Mouse (Mus musculus) C2C12 (cell line): Measurements from ENCODE around the gene Tmem121. TPM values are rescaled to one million over a fixed set of nuclear protein-coding genes. Genes with fewer than 3 reads are reported as not detected.

Source experiments
- H3K27me3 ChIP-seq: one replicate; pipeline ENCODE4 v1.6.1; 2011; ENCODE audit not compliant: control insufficient read depth, insufficient read depth, insufficient read length
- H3K36me3 ChIP-seq: one replicate; pipeline ENCODE4 v1.6.1; 2011; ENCODE audit not compliant: control insufficient read depth, insufficient read depth
- H3K4me3 ChIP-seq: one replicate; pipeline ENCODE4 v1.5.1; 2011; ENCODE audit warnings: mild to moderate bottlenecking, control low read depth; ENCODE audit not compliant: poor library complexity, insufficient read depth, severe bottlenecking
- H3K79me2 ChIP-seq: one replicate; pipeline ENCODE4 v1.6.1; 2011; ENCODE audit not compliant: control insufficient read depth, insufficient read depth
- H3K79me3 ChIP-seq: one replicate; pipeline ENCODE4 v1.6.1; 2011; ENCODE audit warnings: low read depth, control low read depth
- H3ac ChIP-seq: one replicate; pipeline ENCODE3; 2011; ENCODE audit warnings: low read depth; ENCODE audit not compliant: control insufficient read depth, insufficient read length
- CEBPB ChIP-seq: IDR thresholded peaks from one replicate; pipeline ENCODE4 v1.6.1; 2011; ENCODE audit warnings: low read depth, mild to moderate bottlenecking, control low read depth, moderate library complexity
- CTCF ChIP-seq: IDR thresholded peaks from one replicate; pipeline ENCODE4 v1.5.1; 2011; ENCODE audit not compliant: control insufficient read depth, insufficient read depth, insufficient read length
- FOSL1 ChIP-seq: IDR thresholded peaks from one replicate; pipeline ENCODE4 v1.8.0; 2011; ENCODE audit warnings: mild to moderate bottlenecking, low read length; ENCODE audit not compliant: poor library complexity, insufficient read depth, severe bottlenecking
- MAX ChIP-seq: IDR thresholded peaks from one replicate; pipeline ENCODE4 v1.6.1; 2011; ENCODE audit warnings: mild to moderate bottlenecking, control low read depth
- MYOD1 ChIP-seq: IDR thresholded peaks from one replicate; pipeline ENCODE4 v1.6.1; 2011; ENCODE audit warnings: low read depth; ENCODE audit not compliant: control insufficient read depth, insufficient read length
- MYOG ChIP-seq: IDR thresholded peaks from one replicate; pipeline ENCODE4 v1.6.1; 2011; ENCODE audit not compliant: control insufficient read depth, insufficient read length; ENCODE audit errors: extremely low read depth
- USF1 ChIP-seq: IDR thresholded peaks from one replicate; pipeline ENCODE4 v1.6.1; 2011; ENCODE audit warnings: low read depth, mild to moderate bottlenecking, control low read depth, moderate library complexity
- polyA plus RNA-seq: library from polyadenylated mRNA; unstranded; fragments of >200 nt; fragmentation: generic; extraction: Trizol; gene quantifications from one replicate; pipeline ENCODE4 v1.2.1, GENCODE M21; 2012; ENCODE audit warnings: missing spikeins

Gene Tmem121
- polyA plus RNA-seq, 1 experiment: 6.3 TPM

GRCm38 (mm10) chr12:113212326-113212924, 26.7 kb downstream of the Tmem121 start:
- H3K4me3 ChIP-seq: no peak overlapping the region
- TF ChIP-seq MAX (no peak), CTCF (no peak), MYOG (no peak), FOSL1 (no peak), CEBPB (no peak), MYOD1 (no peak), USF1 (no peak)
- no peaks in the 10 kb centered on the region for H3K36me3 ChIP-seq
- H3K79me3 ChIP-seq: no peaks in the 10 kb centered on the region
- H3K27me3 ChIP-seq: no peaks in the 10 kb centered on the region
- no peaks in the 10 kb centered on the region for H3K79me2 ChIP-seq
- H3ac ChIP-seq: no peak overlapping the region

GRCm38 (mm10) chr12:113213226-113213625, 27.5 kb downstream of the Tmem121 start:
- Histone ChIP-seq H3ac (no peak overlapping the region), H3K79me3 (no peaks in the 10 kb centered on the region), H3K4me3 (no peak overlapping the region), H3K36me3 (no peaks in the 10 kb centered on the region), H3K27me3 (no peaks in the 10 kb centered on the region), H3K79me2 (no peaks in the 10 kb centered on the region)
- no peak for TF ChIP-seq USF1
- TF ChIP-seq CTCF: no peak
- no peak for TF ChIP-seq MYOG
- TF ChIP-seq CEBPB: no peak
- TF ChIP-seq MYOD1: no peak
- TF ChIP-seq FOSL1: no peak

GRCm38 (mm10) chr12:113214072-113214808, 28.5 kb downstream of the Tmem121 start:
- Histone ChIP-seq H3K27me3 (no peaks in the 10 kb centered on the region), H3K4me3 (no peak overlapping the region), H3K79me3 (no peaks in the 10 kb centered on the region), H3ac (no peak overlapping the region), H3K36me3 (no peaks in the 10 kb centered on the region), H3K79me2 (no peaks in the 10 kb centered on the region)
- no peak for TF ChIP-seq MAX
- TF ChIP-seq MYOD1: no peak
- no peak for TF ChIP-seq CEBPB
- no peak for TF ChIP-seq MYOG
- no peak for TF ChIP-seq CTCF
- no peak for TF ChIP-seq USF1
- TF ChIP-seq FOSL1: no peak

- Histone ChIP-seq H3K36me3 (no peaks in the 10 kb centered on the region), H3K79me2 (no peaks in the 10 kb centered on the region), H3ac (no peak overlapping the region), H3K79me3 (no peaks in the 10 kb centered on the region), H3K27me3 (no peaks in the 10 kb centered on the region), H3K4me3 (no peak overlapping the region)
- no peak for TF ChIP-seq CTCF
- TF ChIP-seq MAX: no peak
- TF ChIP-seq MYOG: no peak
- no peak for TF ChIP-seq USF1
- no peak for TF ChIP-seq MYOD1
- TF ChIP-seq FOSL1: no peak
- no peak for TF ChIP-seq CEBPB
Observed at GRCm38 (mm10) chr12:113214972-113215666, 29.4 kb downstream of the Tmem121 start.

GRCm38 (mm10) chr12:113215667-113216346, 30.1 kb downstream of the Tmem121 start:
- Histone ChIP-seq H3K79me2 (no peaks in the 10 kb centered on the region), H3ac (no peak overlapping the region), H3K79me3 (no peaks in the 10 kb centered on the region), H3K36me3 (no peaks in the 10 kb centered on the region), H3K27me3 (no peaks in the 10 kb centered on the region), H3K4me3 (no peak overlapping the region)
- TF ChIP-seq MYOG (no peak), MYOD1 (no peak), FOSL1 (no peak), CTCF (peak; percentile 52)
